Mouse (Mus musculus) cortical plate, adult 2 months (tissue): ENCODE measurements at regions not wholly inside any gene's neighbourhood (a gene's known extent, or its start where the extent isn't known, plus 50 kb on each side); places are given as distances from the start of the nearest gene placed in this dataset.

Experiments used
- CTCF ChIP-seq: fragments of 200-500 bp; IDR thresholded peaks from 2 replicates; pipeline ENCODE4 v1.5.1; 2011; ENCODE audit warnings: mild to moderate bottlenecking, control low read depth, low read length; ENCODE audit not compliant: insufficient read depth; ENCODE audit errors: extremely low read depth
- POLR2A ChIP-seq: fragments of 200-500 bp; IDR thresholded peaks from 2 replicates; pipeline ENCODE4 v1.6.1; 2011; ENCODE audit warnings: mild to moderate bottlenecking, low read length, control low read depth; ENCODE audit not compliant: insufficient read depth; ENCODE audit errors: extremely low read depth

GRCm38 (mm10) chr10:66937116-66937515 lies 158.8 kb upstream of the Jmjd1c start:
- no peak for TF ChIP-seq CTCF
- no peak for TF ChIP-seq POLR2A
